Mouse (Mus musculus) hindbrain, embryonic 10.5 days (tissue): Measurements from ENCODE around the gene Lce3a. TPM values are rescaled to one million over a fixed set of nuclear protein-coding genes. Genes with fewer than 3 reads are reported as not detected.

ENCODE experiments used
- DNase-seq: peaks from one replicate; pipeline ENCODE4 v3.0.0-alpha.2; 2017; ENCODE audit warnings: low spot score
- H3K27ac ChIP-seq: fragments of 300-500 bp; sonication (generic); 2 replicates; pipeline ENCODE4 v1.5.1; 2016; ENCODE audit warnings: mild to moderate bottlenecking, moderate library complexity
- H3K27me3 ChIP-seq: fragments of 300-500 bp; sonication (generic); 2 replicates; pipeline ENCODE4 v1.6.1; 2016; ENCODE audit warnings: mild to moderate bottlenecking; ENCODE audit not compliant: poor library complexity, insufficient read depth, severe bottlenecking
- H3K36me3 ChIP-seq: fragments of 300-500 bp; sonication (generic); 2 replicates; pipeline ENCODE4 v1.6.1; 2016; ENCODE audit warnings: mild to moderate bottlenecking, moderate library complexity
- H3K4me1 ChIP-seq: fragments of 300-500 bp; sonication (generic); replicated peaks from 2 replicates; pipeline ENCODE4 v1.6.1; 2016; ENCODE audit warnings: mild to moderate bottlenecking
- H3K4me3 ChIP-seq: fragments of 300-500 bp; sonication (generic); 2 replicates; pipeline ENCODE4 v1.5.1; 2016; ENCODE audit warnings: mild to moderate bottlenecking, moderate library complexity
- H3K9me3 ChIP-seq: fragments of 300-500 bp; sonication (generic); 2 replicates; pipeline ENCODE4 v1.6.1; 2016; ENCODE audit warnings: mild to moderate bottlenecking, moderate library complexity
- WGBS: fragments of 180-500 bp; shearing (Covaris S2); methylation state at CpG from one replicate; pipeline ENCODE4 v1.1.7; 2016; 5-methylcytosine and 5-hydroxymethylcytosine counted together
- polyA plus RNA-seq: library from polyadenylated mRNA; unstranded; fragments of >200 nt; fragmentation: Nextera tagmentation; extraction: Ambion mirVana; gene quantifications from 2 replicates; pipeline ENCODE4 v1.2.1, GENCODE M21; 2016

Lce3a gene
- not detected in 2 replicates for polyA plus RNA-seq

- no peaks in the 10 kb centered on the region for H3K36me3 ChIP-seq
- no peak within 1 kb of the TSS for H3K4me3 ChIP-seq
- DNase-seq, result no peak
Observed at GRCm38 (mm10) chr3:92926130-92926529, at the start of gene Lce3a. Gene Lce3a (minus strand): TSS chr3:92926230.

GRCm38 (mm10) chr3:92966761-92967160 is 40.7 kb upstream of the Lce3a start, which contains the start of gene Lce3e:
Gene Lce3e (plus strand): TSS chr3:92967061.
- Histone ChIP-seq H3K9me3 (no peaks in the 10 kb centered on the region), H3K4me1 (no peaks in the 10 kb centered on the region), H3K27ac (no peak within 1 kb of the TSS), H3K4me3 (no peak within 1 kb of the TSS), H3K27me3 (no peaks in the 10 kb centered on the region), H3K36me3 (no peaks in the 10 kb centered on the region)
- no peak for DNase-seq
- 87% methylated on average over 2 of the region's 2 CpGs for WGBS

More at GRCm38 (mm10) chr3:92926130-92926529, at the start of gene Lce3a:
- WGBS, result 84% methylated on average over 2 of the region's 2 CpGs
- no peaks in the 10 kb centered on the region for H3K27me3 ChIP-seq
- H3K4me1 ChIP-seq, result no peaks in the 10 kb centered on the region
- H3K9me3 ChIP-seq, result no peaks in the 10 kb centered on the region
- H3K27ac ChIP-seq, result no peak within 1 kb of the TSS

- WGBS, result 84% methylated on average over 1 of the region's 1 CpGs
Observed at GRCm38 (mm10) chr3:92957090-92957489, 31.1 kb upstream of the Lce3a start, which contains the start of gene Lce3d. Gene Lce3d (plus strand): TSS chr3:92957390.

GRCm38 (mm10) chr3:92944186-92944585 is 18.2 kb upstream of the Lce3a start, which contains the start of gene Lce3c:
Gene Lce3c (plus strand): TSS chr3:92944486.
- H3K36me3 ChIP-seq, result no peaks in the 10 kb centered on the region
- no peak for DNase-seq
- no peaks in the 10 kb centered on the region for H3K4me1 ChIP-seq
- no peak within 1 kb of the TSS for H3K4me3 ChIP-seq
- 84% methylated on average over 1 of the region's 1 CpGs for WGBS
- no peaks in the 10 kb centered on the region for H3K27me3 ChIP-seq
- no peaks in the 10 kb centered on the region for H3K9me3 ChIP-seq
- no peak within 1 kb of the TSS for H3K27ac ChIP-seq

More at GRCm38 (mm10) chr3:92957090-92957489, 31.1 kb upstream of the Lce3a start, which contains the start of gene Lce3d:
- H3K27me3 ChIP-seq, result no peaks in the 10 kb centered on the region
- no peaks in the 10 kb centered on the region for H3K9me3 ChIP-seq
- no peaks in the 10 kb centered on the region for H3K36me3 ChIP-seq
- no peaks in the 10 kb centered on the region for H3K4me1 ChIP-seq
- no peak for DNase-seq
- H3K27ac ChIP-seq, result no peak within 1 kb of the TSS
- no peak within 1 kb of the TSS for H3K4me3 ChIP-seq

GRCm38 (mm10) chr3:92932679-92933078 is 6.6 kb upstream of the Lce3a start, which contains the start of gene Lce3b:
Gene Lce3b (plus strand): TSS chr3:92932979.
- 53% methylated on average over 2 of the region's 2 CpGs for WGBS

GRCm38 (mm10) chr3:92920364-92920763 is 5.7 kb downstream of the Lce3a start:
- Histone ChIP-seq H3K4me1 (no peaks in the 10 kb centered on the region; the same call in 1 of the 2 replicates), H3K27ac (no peak overlapping the region), H3K27me3 (no peaks in the 10 kb centered on the region), H3K4me3 (no peak overlapping the region), H3K36me3 (no peaks in the 10 kb centered on the region), H3K9me3 (no peaks in the 10 kb centered on the region)
- DNase-seq, result no peak
- WGBS, result 64% methylated on average over 4 of the region's 4 CpGs

More at GRCm38 (mm10) chr3:92932679-92933078, 6.6 kb upstream of the Lce3a start, which contains the start of gene Lce3b:
- H3K4me1 ChIP-seq, result no peaks in the 10 kb centered on the region
- no peaks in the 10 kb centered on the region for H3K27me3 ChIP-seq
- H3K27ac ChIP-seq, result no peak within 1 kb of the TSS
- H3K9me3 ChIP-seq, result no peaks in the 10 kb centered on the region
- DNase-seq, result no peak
- no peaks in the 10 kb centered on the region for H3K36me3 ChIP-seq
- H3K4me3 ChIP-seq, result no peak within 1 kb of the TSS

GRCm38 (mm10) chr3:92907571-92907970 is 18.5 kb downstream of the Lce3a start:
- Histone ChIP-seq H3K4me3 (no peak overlapping the region), H3K9me3 (no peaks in the 10 kb centered on the region), H3K27me3 (no peaks in the 10 kb centered on the region), H3K27ac (no peak overlapping the region), H3K4me1 (no peaks in the 10 kb centered on the region), H3K36me3 (no peaks in the 10 kb centered on the region)
- WGBS, result 25% methylated on average over 4 of the region's 4 CpGs
- peak; percentile 20 for DNase-seq

- WGBS, result 54% methylated on average over 3 of the region's 3 CpGs
- no peaks in the 10 kb centered on the region for H3K36me3 ChIP-seq
Observed at GRCm38 (mm10) chr3:92905182-92905581, 20.8 kb downstream of the Lce3a start.

DNA sequence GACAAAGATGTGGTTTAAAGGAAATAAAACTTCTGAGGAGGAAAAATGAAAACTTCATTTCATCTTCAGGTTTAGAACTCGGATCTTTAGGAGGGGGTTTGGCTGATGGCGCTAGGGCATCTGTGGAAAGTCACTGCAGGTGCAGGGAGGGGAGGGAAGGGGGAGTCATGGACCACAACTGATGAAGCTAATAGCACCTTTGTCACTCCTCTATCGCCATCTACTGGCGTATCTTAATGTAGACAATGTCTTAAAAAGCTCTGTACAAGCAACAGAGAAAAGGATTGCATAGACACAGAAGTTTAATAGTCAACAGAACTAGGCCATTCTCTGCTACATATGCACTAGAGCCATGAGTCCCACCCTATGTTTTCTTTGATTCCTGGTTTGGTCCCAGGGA is 22.4 kb downstream of the Lce3a start:
- H3K36me3 ChIP-seq, result no peaks in the 10 kb centered on the region
- H3K9me3 ChIP-seq, result no peaks in the 10 kb centered on the region
- H3K27me3 ChIP-seq, result no peaks in the 10 kb centered on the region
- H3K4me3 ChIP-seq, result no peak overlapping the region
- WGBS, result 29% methylated on average over 4 of the region's 4 CpGs
- H3K27ac ChIP-seq, result no peak overlapping the region
- no peaks in the 10 kb centered on the region for H3K4me1 ChIP-seq
- DNase-seq, result no peak

More at GRCm38 (mm10) chr3:92905182-92905581, 20.8 kb downstream of the Lce3a start:
- DNase-seq, result no peak
- H3K9me3 ChIP-seq, result no peaks in the 10 kb centered on the region
- no peak overlapping the region for H3K4me3 ChIP-seq
- no peaks in the 10 kb centered on the region for H3K27me3 ChIP-seq
- no peaks in the 10 kb centered on the region for H3K4me1 ChIP-seq
- no peak overlapping the region for H3K27ac ChIP-seq

GRCm38 (mm10) chr3:92902992-92903391 is 23.0 kb downstream of the Lce3a start:
- Histone ChIP-seq H3K4me3 (no peak overlapping the region), H3K27ac (no peak overlapping the region), H3K27me3 (no peaks in the 10 kb centered on the region), H3K36me3 (no peaks in the 10 kb centered on the region), H3K9me3 (no peaks in the 10 kb centered on the region), H3K4me1 (no peaks in the 10 kb centered on the region)
- peak; percentile 27 for DNase-seq
- WGBS, result 26% methylated on average over 3 of the region's 3 CpGs

DNA sequence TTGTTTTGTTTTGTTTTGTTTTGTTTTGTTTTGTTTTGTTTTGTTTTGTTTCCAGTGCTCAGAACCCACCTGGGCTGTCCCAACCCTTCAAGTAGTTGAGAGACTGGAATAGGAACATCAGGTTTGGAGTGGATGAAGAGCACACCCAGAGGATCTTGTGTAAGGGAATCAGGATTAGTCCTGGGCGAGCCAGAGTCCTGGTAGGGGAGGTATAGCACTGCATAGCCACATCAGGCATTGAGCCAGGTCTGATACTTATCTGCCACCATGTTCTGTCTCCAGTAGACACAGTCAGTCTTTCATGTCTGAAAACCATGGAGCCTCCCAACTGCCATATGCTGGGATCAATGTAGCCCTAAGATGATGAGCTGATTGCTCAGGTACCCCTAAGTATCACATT is 31.5 kb downstream of the Lce3a start:
- no peaks in the 10 kb centered on the region for H3K27me3 ChIP-seq
- no peaks in the 10 kb centered on the region for H3K4me1 ChIP-seq
- no peaks in the 10 kb centered on the region for H3K36me3 ChIP-seq
- no peak for DNase-seq
- H3K9me3 ChIP-seq, result no peaks in the 10 kb centered on the region
- no peak overlapping the region for H3K4me3 ChIP-seq
- WGBS, result 57% methylated on average over 1 of the region's 1 CpGs
- H3K27ac ChIP-seq, result no peak overlapping the region

DNA sequence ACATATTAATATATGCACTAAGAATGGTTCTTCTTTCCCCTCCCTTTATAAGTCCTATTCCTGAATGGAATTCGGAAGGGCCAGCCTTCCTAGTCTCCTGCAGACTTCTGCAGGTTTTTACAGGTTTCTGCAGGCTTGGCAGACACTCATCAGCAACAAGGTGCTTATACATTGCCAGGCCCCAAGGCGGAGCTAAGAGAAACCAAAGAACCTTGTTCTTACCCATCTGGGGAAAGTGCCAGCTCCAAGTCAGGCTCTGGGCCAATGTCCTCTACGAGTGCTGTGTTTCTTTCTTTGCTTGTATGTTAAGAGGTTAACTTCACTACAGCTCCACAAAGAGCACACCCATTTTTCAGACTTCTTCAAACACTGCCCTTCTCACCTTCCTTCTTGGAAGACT is 32.0 kb downstream of the Lce3a start:
- Histone ChIP-seq H3K27me3 (no peaks in the 10 kb centered on the region), H3K9me3 (no peaks in the 10 kb centered on the region), H3K4me1 (no peaks in the 10 kb centered on the region), H3K27ac (no peak overlapping the region), H3K4me3 (no peak overlapping the region), H3K36me3 (no peaks in the 10 kb centered on the region)
- no peak for DNase-seq
- WGBS, result 74% methylated on average over 3 of the region's 3 CpGs
